Mouse (Mus musculus) hindlimb bud, embryonic 11.5 days (tissue): ENCODE measurements at regions not wholly inside any gene's neighbourhood (a gene's known extent, or its start where the extent isn't known, plus 50 kb on each side); places are given as distances from the start of the nearest gene placed in this dataset.

Experiments
- DNase-seq: peaks from one replicate; pipeline ENCODE4 v3.0.0-alpha.2; 2012; ENCODE audit warnings: low read depth, low spot score; ENCODE audit errors: extremely low spot score

- peak; percentile 39 for DNase-seq
Measured at GRCm38 (mm10) chr4:29133404-29134307, 320.7 kb downstream of the Epha7 start.

- DNase-seq = no peak
Measured at GRCm38 (mm10) chr4:29135685-29136385, 322.9 kb downstream of the Epha7 start.

GRCm38 (mm10) chr4:29138771-29139301 lies 325.9 kb downstream of the Epha7 start:
- no peak for DNase-seq

- DNase-seq = no peak
Measured at GRCm38 (mm10) chr4:29143415-29143814, 330.5 kb downstream of the Epha7 start.

GRCm38 (mm10) chr4:29145242-29145641 lies 332.3 kb downstream of the Epha7 start:
- DNase-seq = no peak

- no peak for DNase-seq
Measured at GRCm38 (mm10) chr4:29152134-29152867, 339.4 kb downstream of the Epha7 start.

- no peak for DNase-seq
Measured at GRCm38 (mm10) chr4:29182494-29182893, 369.6 kb downstream of the Epha7 start.

GRCm38 (mm10) chr4:29183411-29183810 lies 370.5 kb downstream of the Epha7 start:
- DNase-seq = no peak

- DNase-seq = no peak
Measured at GRCm38 (mm10) chr4:29183818-29184217, 370.9 kb downstream of the Epha7 start.

- no peak for DNase-seq
Measured at GRCm38 (mm10) chr4:29200976-29201375, 388.0 kb downstream of the Epha7 start.
